ENCODE assay signal across 12 mouse cellular contexts in genomic region chr19:45230848-45231382, GRCm38 (mm10). TPM values are rescaled to one million over a fixed set of nuclear protein-coding genes. Genes with fewer than 3 reads are reported as not detected.
DNase-seq lines count a peak whose midpoint lies in the region; ATAC-seq lines count a peak whose summit lies in the region.
"Had no signal": no experiment of that assay in that cellular context is flagged by ENCODE, and none has a peak within 500 bp of the region (broad histone marks: within the 10 kb centered on the region; RNA-seq: fewer than 3 reads in every experiment).

No protein-coding gene starts in this region.

- H3K27ac ChIP-seq in heart, embryonic 15.5 days = no peak overlapping the region
- peak overlapping the region; percentile 68; the same call in 1 of the 2 replicates for H3K27ac ChIP-seq in hindbrain, embryonic 10.5 days
- 0 out of 2 replicates have a peak overlapping the region, but pooled peaks have one; percentile 6 for H3K27ac ChIP-seq in midbrain, embryonic 12.5 days (replicated peaks)

- no peaks in the 10 kb centered on the region for H3K36me3 ChIP-seq in heart, embryonic 15.5 days
- H3K36me3 ChIP-seq in hindbrain, embryonic 10.5 days = no peaks in the 10 kb centered on the region
- no peaks in the 10 kb centered on the region for H3K36me3 ChIP-seq in midbrain, embryonic 12.5 days

- H3K4me2 ChIP-seq in heart, embryonic 15.5 days = peak overlapping the region; percentile 48
- peak overlapping the region; percentile 50 for H3K4me2 ChIP-seq in midbrain, embryonic 12.5 days (replicated peaks)

- no peak for DNase-seq in heart, adult 9 months (ENCODE audit: low spot score in 2 of 2)
- peak; percentile 55 for DNase-seq in embryo, embryonic 10.5 days (ENCODE audit: low spot score)
- DNase-seq in hindbrain, embryonic 10.5 days (ENCODE audit: low spot score) = no peak
- DNase-seq in adrenal gland, adult (ENCODE audit: inconsistent age in 2 of 2, low spot score in 1 of 2) = no peak
- DNase-seq in spleen, postnatal 10 days (ENCODE audit: low spot score in 2 of 2) = no peak
- DNase-seq: cerebellum, adult 18-20 months; layer of hippocampus, postnatal 36 days had no signal

- H3K4me3 ChIP-seq in heart, embryonic 15.5 days = peak overlapping the region; percentile 32
- H3K4me3 ChIP-seq in hindbrain, embryonic 10.5 days = peak overlapping the region; percentile 37
- H3K4me3 ChIP-seq in midbrain, embryonic 12.5 days = peak overlapping the region; percentile 31

- H3K9me3 ChIP-seq in heart, embryonic 15.5 days (replicated peaks) = no peaks in the 10 kb centered on the region
- H3K9me3 ChIP-seq in hindbrain, embryonic 10.5 days = no peaks in the 10 kb centered on the region
- no peaks in the 10 kb centered on the region for H3K9me3 ChIP-seq in midbrain, embryonic 12.5 days

- H3K27me3 ChIP-seq in heart, embryonic 15.5 days = peaks cover 97% of the 10 kb centered on the region
- H3K27me3 ChIP-seq in hindbrain, embryonic 10.5 days (ENCODE audit: insufficient read depth, poor library complexity, severe bottlenecking) = peaks cover 100% of the 10 kb centered on the region
- H3K27me3 ChIP-seq in midbrain, embryonic 12.5 days = peaks cover 98% of the 10 kb centered on the region

- no peak overlapping the region for H3K9ac ChIP-seq in heart, embryonic 15.5 days
- no peak overlapping the region; the same call in 1 of the 2 replicates for H3K9ac ChIP-seq in midbrain, embryonic 12.5 days (replicated peaks)

- no peak for ATAC-seq in heart, embryonic 15.5 days (replicated peaks; ENCODE audit: insufficient number of reproducible peaks, insufficient read depth, low FRiP score, low read depth)
- peak; percentile 78 for ATAC-seq in midbrain, embryonic 12.5 days (ENCODE audit: low FRiP score, low read depth)
- no peak for ATAC-seq in erythroid progenitor cell, adult 5-6 weeks (replicated peaks; ENCODE audit: low FRiP score, poor library complexity, severe bottlenecking)

- peaks cover 50% of the 10 kb centered on the region for H3K4me1 ChIP-seq in heart, embryonic 15.5 days (replicated peaks)
- H3K4me1 ChIP-seq in hindbrain, embryonic 10.5 days (replicated peaks) = peaks cover 56% of the 10 kb centered on the region
- peaks cover 34% of the 10 kb centered on the region for H3K4me1 ChIP-seq in midbrain, embryonic 12.5 days

- WGBS in heart, embryonic 15.5 days = 2% methylated on average over 42 of the region's 51 CpGs
- WGBS in hindbrain, embryonic 10.5 days = 2% methylated on average over 49 of the region's 51 CpGs
- 1% methylated on average over 16 of the region's 51 CpGs for WGBS in midbrain, embryonic 12.5 days

RNA-seq across cellular contexts. Expression of gene Lbx1, which starts 4.7 kb away (rescaled TPM):
- polyA plus RNA-seq in heart, embryonic 15.5 days (2015; fragmentation: Nextera tagmentation; extraction: Ambion mirVana) = not detected in 2 replicates
- polyA plus RNA-seq in hindbrain, embryonic 10.5 days (2016; fragmentation: Nextera tagmentation; extraction: Ambion mirVana) = 1.4 and 8.9 TPM in 2 replicates
- polyA plus RNA-seq in midbrain, embryonic 12.5 days (2016; fragmentation: Nextera tagmentation; extraction: Ambion mirVana) = 0.06 and 0.12 TPM in 2 replicates
- not detected in 2 replicates for total RNA-seq in erythroid progenitor cell, adult 5-6 weeks (2015; ENCODE audit: low replicate concordance)
- total RNA-seq in erythroid progenitor cell, adult 5-6 weeks (2017; ENCODE audit: low replicate concordance) = not detected in 2 replicates
- total RNA-seq: layer of hippocampus, postnatal 36 days; monocyte, adult 5-6 weeks had no signal
- polyA plus RNA-seq: spleen, adult 2 months had no signal
